In genomic region chr2:125916652-125917296, GRCm38 (mm10) we compare ENCODE assay signal across 22 mouse cellular contexts. TPM values are rescaled to one million over a fixed set of nuclear protein-coding genes. Genes with fewer than 3 reads are reported as not detected.
DNase-seq lines count a peak whose midpoint lies in the region; ATAC-seq and TF ChIP-seq lines count a peak whose summit lies in the region.
"Had no signal": no experiment of that assay in that cellular context is flagged by ENCODE, and none has a peak within 500 bp of the region (broad histone marks: within the 10 kb centered on the region; RNA-seq: fewer than 3 reads in every experiment).

No protein-coding gene starts in this region.

- TF ChIP-seq CTCF in hindbrain, postnatal 0 days (IDR thresholded peaks at IDR 0.05; ENCODE audit: low read depth): no peak

- no peak overlapping the region for H3K9ac ChIP-seq in hindbrain, embryonic 13.5 days
- H3K9ac ChIP-seq in midbrain, embryonic 12.5 days (replicated peaks): no peak overlapping the region
- H3K9ac ChIP-seq in midbrain, embryonic 11.5 days (ENCODE audit: low read length): no peak overlapping the region
- no peak overlapping the region for H3K9ac ChIP-seq in hindbrain, postnatal 0 days (replicated peaks; ENCODE audit: low read length)
- H3K9ac ChIP-seq: forebrain, embryonic 15.5 days; heart, embryonic 15.5 days had no signal

- H3K27ac ChIP-seq in hindbrain, embryonic 13.5 days: peak overlapping the region; percentile 68
- H3K27ac ChIP-seq in hindbrain, embryonic 10.5 days: no peak overlapping the region
- H3K27ac ChIP-seq in midbrain, embryonic 12.5 days (replicated peaks): 0 out of 2 replicates have a peak overlapping the region, but pooled peaks have one; percentile 39
- no peak overlapping the region for H3K27ac ChIP-seq in midbrain, embryonic 11.5 days (ENCODE audit: low read depth, low read length)
- peak overlapping the region; percentile 10; the same call in 1 of the 2 replicates for H3K27ac ChIP-seq in embryonic facial prominence, embryonic 10.5 days (replicated peaks)
- peak overlapping the region; percentile 12; the same call in 1 of the 2 replicates for H3K27ac ChIP-seq in hindbrain, postnatal 0 days
- H3K27ac ChIP-seq: forebrain, embryonic 15.5 days; heart, embryonic 15.5 days; left cerebral cortex, adult 2 months had no signal

- H3K9me3 ChIP-seq in hindbrain, embryonic 13.5 days: no peaks in the 10 kb centered on the region
- no peaks in the 10 kb centered on the region for H3K9me3 ChIP-seq in hindbrain, embryonic 10.5 days
- H3K9me3 ChIP-seq in midbrain, embryonic 12.5 days: no peaks in the 10 kb centered on the region
- no peaks in the 10 kb centered on the region for H3K9me3 ChIP-seq in midbrain, embryonic 11.5 days (ENCODE audit: control insufficient read depth, low read length)
- no peaks in the 10 kb centered on the region for H3K9me3 ChIP-seq in embryonic facial prominence, embryonic 10.5 days
- H3K9me3 ChIP-seq in hindbrain, postnatal 0 days (ENCODE audit: low read length): no peaks in the 10 kb centered on the region
- H3K9me3 ChIP-seq: forebrain, embryonic 15.5 days; heart, embryonic 15.5 days; megakaryocyte, embryonic 14.5 days had no signal

- H3K4me2 ChIP-seq in hindbrain, embryonic 13.5 days: no peak overlapping the region
- H3K4me2 ChIP-seq in midbrain, embryonic 12.5 days (replicated peaks): no peak overlapping the region
- H3K4me2 ChIP-seq in midbrain, embryonic 11.5 days: no peak overlapping the region
- no peak overlapping the region for H3K4me2 ChIP-seq in hindbrain, postnatal 0 days (ENCODE audit: low read depth, low read length)
- H3K4me2 ChIP-seq: forebrain, embryonic 15.5 days; heart, embryonic 15.5 days; liver, embryonic 11.5 days had no signal

- no peaks in the 10 kb centered on the region for H3K27me3 ChIP-seq in hindbrain, embryonic 13.5 days
- no peaks in the 10 kb centered on the region for H3K27me3 ChIP-seq in hindbrain, embryonic 10.5 days (ENCODE audit: insufficient read depth, poor library complexity, severe bottlenecking)
- H3K27me3 ChIP-seq in midbrain, embryonic 12.5 days: no peaks in the 10 kb centered on the region
- no peaks in the 10 kb centered on the region for H3K27me3 ChIP-seq in midbrain, embryonic 11.5 days (ENCODE audit: control insufficient read depth, insufficient read depth, low read length)
- H3K27me3 ChIP-seq in embryonic facial prominence, embryonic 10.5 days (replicated peaks; ENCODE audit: low read depth, poor library complexity, severe bottlenecking): no peaks in the 10 kb centered on the region
- no peaks in the 10 kb centered on the region for H3K27me3 ChIP-seq in hindbrain, postnatal 0 days (ENCODE audit: insufficient read depth, low read length)
- H3K27me3 ChIP-seq: forebrain, embryonic 15.5 days; heart, embryonic 15.5 days; megakaryocyte, embryonic 14.5 days had no signal

- H3K4me3 ChIP-seq in hindbrain, embryonic 13.5 days: no peak overlapping the region
- H3K4me3 ChIP-seq in hindbrain, embryonic 10.5 days: no peak overlapping the region
- H3K4me3 ChIP-seq in midbrain, embryonic 12.5 days: no peak overlapping the region
- no peak overlapping the region for H3K4me3 ChIP-seq in midbrain, embryonic 11.5 days (ENCODE audit: low read depth, low read length)
- no peak overlapping the region for H3K4me3 ChIP-seq in embryonic facial prominence, embryonic 10.5 days
- H3K4me3 ChIP-seq in hindbrain, postnatal 0 days (ENCODE audit: low read length): no peak overlapping the region
- H3K4me3 ChIP-seq: forebrain, embryonic 15.5 days; gastrocnemius, adult 2 months; heart, embryonic 15.5 days; left cerebral cortex, adult 2 months; megakaryocyte, embryonic 14.5 days had no signal

- no peak for DNase-seq in hindbrain, embryonic 10.5 days (ENCODE audit: low spot score)
- DNase-seq in midbrain, embryonic 11.5 days (ENCODE audit: low spot score, missing footprints): no peak
- no peak for DNase-seq in embryonic facial prominence, embryonic 10.5 days (ENCODE audit: low spot score)
- peak; percentile 19 for DNase-seq in hindbrain, postnatal 0 days (ENCODE audit: low spot score)
- DNase-seq in gastrocnemius, postnatal 10 days: no peak
- DNase-seq: adrenal gland, postnatal 36 days; cerebellum, adult 9-10 months; gastrocnemius, adult 2 months; heart, adult 18-20 months; kidney, adult 11 months; kidney, postnatal 10 days; right cerebral cortex, adult 18-20 months; thymus, postnatal 25 days had no signal

- ATAC-seq in hindbrain, embryonic 13.5 days (ENCODE audit: low FRiP score): no peak
- no peak for ATAC-seq in midbrain, embryonic 12.5 days (ENCODE audit: low FRiP score, low read depth)
- no peak for ATAC-seq in midbrain, embryonic 11.5 days (ENCODE audit: low FRiP score)
- ATAC-seq in hindbrain, postnatal 0 days: no peak
- no peak for ATAC-seq in inflammation-experienced regulatory T-cells, adult 6 months
- ATAC-seq: lung, postnatal 0 days had no signal

- H3K36me3 ChIP-seq in hindbrain, embryonic 13.5 days: no peaks in the 10 kb centered on the region
- peaks cover 7% of the 10 kb centered on the region; the same call in 1 of the 2 replicates for H3K36me3 ChIP-seq in hindbrain, embryonic 10.5 days
- H3K36me3 ChIP-seq in midbrain, embryonic 12.5 days: no peaks in the 10 kb centered on the region
- no peaks in the 10 kb centered on the region for H3K36me3 ChIP-seq in midbrain, embryonic 11.5 days (ENCODE audit: control insufficient read depth, insufficient read depth, low read length)
- H3K36me3 ChIP-seq in embryonic facial prominence, embryonic 10.5 days (replicated peaks): peaks cover 5% of the 10 kb centered on the region; the same call in 1 of the 2 replicates
- no peaks in the 10 kb centered on the region for H3K36me3 ChIP-seq in hindbrain, postnatal 0 days (ENCODE audit: insufficient read depth, low read length)
- H3K36me3 ChIP-seq: forebrain, embryonic 15.5 days; heart, embryonic 15.5 days had no signal

- WGBS in hindbrain, embryonic 13.5 days: 81% methylated on average over 11 of the region's 11 CpGs
- WGBS in hindbrain, embryonic 10.5 days: 79% methylated on average over 11 of the region's 11 CpGs
- WGBS in midbrain, embryonic 12.5 days: 83% methylated on average over 11 of the region's 11 CpGs
- WGBS in midbrain, embryonic 11.5 days: 86% methylated on average over 11 of the region's 11 CpGs
- WGBS in embryonic facial prominence, embryonic 10.5 days: 73% methylated on average over 11 of the region's 11 CpGs
- WGBS in hindbrain, postnatal 0 days: 75% methylated on average over 11 of the region's 11 CpGs

- H3K4me1 ChIP-seq in hindbrain, embryonic 13.5 days (replicated peaks): peaks cover 8% of the 10 kb centered on the region
- H3K4me1 ChIP-seq in hindbrain, embryonic 10.5 days (replicated peaks): peaks cover 5% of the 10 kb centered on the region
- H3K4me1 ChIP-seq in midbrain, embryonic 12.5 days: 0 out of 2 replicates have a peak, but pooled peaks cover 2% of the 10 kb centered on the region
- H3K4me1 ChIP-seq in midbrain, embryonic 11.5 days (ENCODE audit: control insufficient read depth, insufficient read depth, low read length): no peaks in the 10 kb centered on the region
- H3K4me1 ChIP-seq in embryonic facial prominence, embryonic 10.5 days: peaks cover 17% of the 10 kb centered on the region; the same call in 1 of the 2 replicates
- H3K4me1 ChIP-seq in hindbrain, postnatal 0 days (ENCODE audit: insufficient read depth, low read length): no peaks in the 10 kb centered on the region
- H3K4me1 ChIP-seq: heart, embryonic 15.5 days had no signal

RNA-seq across cellular contexts. Expression of gene Cops2, which starts 57.8 kb away (rescaled TPM):
- polyA plus RNA-seq in hindbrain, embryonic 13.5 days (2015; fragmentation: Nextera tagmentation; extraction: Ambion mirVana): 74.6 and 75.1 TPM in 2 replicates
- polyA plus RNA-seq in hindbrain, embryonic 10.5 days (2016; fragmentation: Nextera tagmentation; extraction: Ambion mirVana): 69.2 and 97.0 TPM in 2 replicates
- polyA plus RNA-seq in midbrain, embryonic 12.5 days (2016; fragmentation: Nextera tagmentation; extraction: Ambion mirVana): 79.7 and 80.7 TPM in 2 replicates
- polyA plus RNA-seq in midbrain, embryonic 11.5 days (2014; fragmentation: Nextera tagmentation; extraction: Ambion mirVana): 120 and 124 TPM in 2 replicates
- polyA plus RNA-seq in embryonic facial prominence, embryonic 10.5 days (2016; fragmentation: Nextera tagmentation; extraction: Ambion mirVana): 94.9 and 98.3 TPM in 2 replicates
- 35.1 and 40.6 TPM in 2 replicates for total RNA-seq in hindbrain, postnatal 0 days (2014; rRNA removed)
- polyA plus RNA-seq in hindbrain, postnatal 0 days (2015; fragmentation: Nextera tagmentation; extraction: Ambion mirVana): 53.8 and 54.8 TPM in 2 replicates
- 100 to 1,000 TPM in 1 of 2 experiments, 10 to 100 TPM in 1; 97.8 to 109 TPM for total RNA-seq in gastrocnemius, postnatal 10 days (2021)
- 100 to 1,000 TPM in 1 of 3 experiments, 10 to 100 TPM in 2; 80.3 to 114 (median 87.5) TPM for polyA plus RNA-seq in inflammation-experienced regulatory T-cells, adult 6 months (2017; shearing (Covaris generic))

RNA-seq across cellular contexts. Expression of gene Galk2, which starts 57.9 kb away (rescaled TPM):
- polyA plus RNA-seq in hindbrain, embryonic 13.5 days (2015; fragmentation: Nextera tagmentation; extraction: Ambion mirVana): 31.6 and 33.7 TPM in 2 replicates
- 32.3 and 34.3 TPM in 2 replicates for polyA plus RNA-seq in hindbrain, embryonic 10.5 days (2016; fragmentation: Nextera tagmentation; extraction: Ambion mirVana)
- 29.6 and 30.5 TPM in 2 replicates for polyA plus RNA-seq in midbrain, embryonic 12.5 days (2016; fragmentation: Nextera tagmentation; extraction: Ambion mirVana)
- 26.9 and 33.9 TPM in 2 replicates for polyA plus RNA-seq in midbrain, embryonic 11.5 days (2014; fragmentation: Nextera tagmentation; extraction: Ambion mirVana)
- 36.7 and 37.3 TPM in 2 replicates for polyA plus RNA-seq in embryonic facial prominence, embryonic 10.5 days (2016; fragmentation: Nextera tagmentation; extraction: Ambion mirVana)
- total RNA-seq in hindbrain, postnatal 0 days (2014; rRNA removed): 30.0 and 32.2 TPM in 2 replicates
- polyA plus RNA-seq in hindbrain, postnatal 0 days (2015; fragmentation: Nextera tagmentation; extraction: Ambion mirVana): 28.9 and 31.2 TPM in 2 replicates
- 10 to 100 TPM; 11.0 to 11.5 TPM for total RNA-seq in gastrocnemius, postnatal 10 days (2021)
- polyA plus RNA-seq in inflammation-experienced regulatory T-cells, adult 6 months (2017; shearing (Covaris generic)): 10 to 100 TPM; 71.7 to 87.5 (median 71.8) TPM

Comparison
In these comparisons a context has a peak if more than half of its experiments do, and no peak if none do; other contexts are left out.
1. H3K27ac ChIP-seq: peak in hindbrain, embryonic 13.5 days (single experiment), midbrain, embryonic 12.5 days (single experiment), embryonic facial prominence, embryonic 10.5 days (single experiment) and hindbrain, postnatal 0 days (single experiment); none in hindbrain, embryonic 10.5 days (single experiment) and midbrain, embryonic 11.5 days (single experiment).